Mouse (Mus musculus): ENCODE data around the gene Aff4. TPM values are rescaled to one million over a fixed set of nuclear protein-coding genes. Genes with fewer than 3 reads are reported as not detected.

Aff4 gene
- polyA plus RNA-seq, 1 experiment from 2014 or later = 20.4 TPM

- 77% methylated on average over 13 of the region's 13 CpGs for WGBS
- Histone ChIP-seq H3K27me3 (replicated peaks; ENCODE audit: control insufficient read depth, insufficient read depth, low read length) (no peaks in the 10 kb centered on the region), H3K4me2 (ENCODE audit: low read depth, low read length) (no peak overlapping the region), H3K4me3 (ENCODE audit: low read length) (no peak overlapping the region), H3K36me3 (ENCODE audit: control insufficient read depth, insufficient read depth, low read length) (no peaks in the 10 kb centered on the region), H3K9me3 (ENCODE audit: control insufficient read depth, low read length) (no peaks in the 10 kb centered on the region), H3K27ac (ENCODE audit: low read length) (no peak overlapping the region), H3K4me1 (ENCODE audit: control insufficient read depth, insufficient read depth, low read length) (peaks cover 17% of the 10 kb centered on the region), H3K9ac (ENCODE audit: low read depth, low read length) (no peak overlapping the region)
- no peak for ATAC-seq
Measured at GRCm38 (mm10) chr11:53446183-53446582, 95.5 kb downstream of the Aff4 start.

DNA sequence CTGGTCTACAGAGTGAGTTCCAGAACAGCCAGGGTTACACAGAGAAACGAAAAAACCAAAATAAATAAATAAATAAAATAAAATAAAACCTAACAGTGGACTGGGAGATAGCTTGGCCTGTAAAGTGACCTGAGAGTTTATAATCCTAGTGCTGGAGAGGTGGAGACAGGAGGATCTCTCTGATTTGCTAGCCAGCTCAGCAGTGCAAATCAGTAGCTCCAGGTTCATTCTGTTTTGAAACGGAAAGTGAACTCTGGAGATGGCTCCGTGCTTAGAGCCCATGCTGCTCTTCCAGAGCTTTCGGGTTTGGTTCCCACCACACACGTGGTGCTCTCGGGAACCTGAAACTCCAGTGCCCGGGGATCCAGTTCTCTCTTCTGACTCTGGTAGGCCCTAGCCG lies 97.4 kb downstream of the Aff4 start:
- ATAC-seq = no peak

DNA sequence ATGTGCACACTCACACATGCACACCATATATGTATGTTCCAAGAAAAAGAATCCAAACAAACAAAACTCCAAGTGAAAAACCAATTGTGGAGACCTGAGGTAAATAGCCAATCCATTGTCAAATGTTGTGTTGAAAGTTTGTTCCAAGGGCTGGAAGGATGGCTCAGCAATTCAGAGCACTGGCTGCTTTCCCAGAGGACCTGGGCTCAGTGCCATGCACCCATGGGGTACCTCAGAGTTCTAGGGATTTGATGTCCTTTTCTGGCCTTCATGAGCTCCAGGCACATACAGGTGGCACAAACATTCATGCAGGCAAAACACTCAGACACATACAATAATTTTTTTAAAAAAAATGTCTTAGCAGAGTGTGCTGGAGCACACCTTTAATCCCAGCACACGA lies 97.9 kb downstream of the Aff4 start:
- 75% methylated on average over 1 of the region's 1 CpGs for WGBS
- H3K9ac ChIP-seq (ENCODE audit: low read depth, low read length) = no peak overlapping the region
- no peak for ATAC-seq
- no peaks in the 10 kb centered on the region for H3K36me3 ChIP-seq (ENCODE audit: control insufficient read depth, insufficient read depth, low read length)
- no peaks in the 10 kb centered on the region for H3K27me3 ChIP-seq (replicated peaks; ENCODE audit: control insufficient read depth, insufficient read depth, low read length)
- no peaks in the 10 kb centered on the region for H3K9me3 ChIP-seq (ENCODE audit: control insufficient read depth, low read length)
- no peak overlapping the region for H3K4me2 ChIP-seq (ENCODE audit: low read depth, low read length)
- no peak overlapping the region for H3K27ac ChIP-seq (ENCODE audit: low read length)
- H3K4me3 ChIP-seq (ENCODE audit: low read length) = no peak overlapping the region
- H3K4me1 ChIP-seq (ENCODE audit: control insufficient read depth, insufficient read depth, low read length) = peaks cover 14% of the 10 kb centered on the region

More for the DNA sequence above, 97.4 kb downstream of the Aff4 start:
- Histone ChIP-seq H3K4me1 (ENCODE audit: control insufficient read depth, insufficient read depth, low read length) (peaks cover 14% of the 10 kb centered on the region), H3K9me3 (ENCODE audit: control insufficient read depth, low read length) (no peaks in the 10 kb centered on the region), H3K27me3 (replicated peaks; ENCODE audit: control insufficient read depth, insufficient read depth, low read length) (no peaks in the 10 kb centered on the region), H3K27ac (ENCODE audit: low read length) (no peak overlapping the region), H3K4me2 (ENCODE audit: low read depth, low read length) (no peak overlapping the region), H3K36me3 (ENCODE audit: control insufficient read depth, insufficient read depth, low read length) (no peaks in the 10 kb centered on the region), H3K9ac (ENCODE audit: low read depth, low read length) (no peak overlapping the region), H3K4me3 (ENCODE audit: low read length) (no peak overlapping the region)
- WGBS = 87% methylated on average over 8 of the region's 8 CpGs

- H3K4me1 ChIP-seq (ENCODE audit: control insufficient read depth, insufficient read depth, low read length) = peaks cover 14% of the 10 kb centered on the region
- no peaks in the 10 kb centered on the region for H3K27me3 ChIP-seq (replicated peaks; ENCODE audit: control insufficient read depth, insufficient read depth, low read length)
- H3K9ac ChIP-seq (ENCODE audit: low read depth, low read length) = no peak overlapping the region
- H3K27ac ChIP-seq (ENCODE audit: low read length) = peak overlapping the region; percentile 77
- H3K36me3 ChIP-seq (ENCODE audit: control insufficient read depth, insufficient read depth, low read length) = no peaks in the 10 kb centered on the region
- H3K4me2 ChIP-seq (ENCODE audit: low read depth, low read length) = peak overlapping the region; percentile 30; the same call in 1 of the 2 replicates
- peak; percentile 82 for ATAC-seq
- no peak overlapping the region for H3K4me3 ChIP-seq (ENCODE audit: low read length)
- H3K9me3 ChIP-seq (ENCODE audit: control insufficient read depth, low read length) = no peaks in the 10 kb centered on the region
- 30% methylated on average over 15 of the region's 15 CpGs for WGBS
Measured at GRCm38 (mm10) chr11:53450070-53450705, 99.6 kb downstream of the Aff4 start.

GRCm38 (mm10) chr11:53451361-53451760 lies 100.7 kb downstream of the Aff4 start:
- H3K4me1 ChIP-seq (ENCODE audit: control insufficient read depth, insufficient read depth, low read length) = peaks cover 14% of the 10 kb centered on the region
- H3K9ac ChIP-seq (ENCODE audit: low read depth, low read length) = no peak overlapping the region
- no peaks in the 10 kb centered on the region for H3K36me3 ChIP-seq (ENCODE audit: control insufficient read depth, insufficient read depth, low read length)
- H3K4me3 ChIP-seq (ENCODE audit: low read length) = no peak overlapping the region
- no peak overlapping the region for H3K4me2 ChIP-seq (ENCODE audit: low read depth, low read length)
- H3K9me3 ChIP-seq (ENCODE audit: control insufficient read depth, low read length) = no peaks in the 10 kb centered on the region
- WGBS = 32% methylated on average over 2 of the region's 2 CpGs
- H3K27ac ChIP-seq (ENCODE audit: low read length) = peak overlapping the region; percentile 77
- H3K27me3 ChIP-seq (replicated peaks; ENCODE audit: control insufficient read depth, insufficient read depth, low read length) = no peaks in the 10 kb centered on the region
- peak; percentile 65 for ATAC-seq

DNA sequence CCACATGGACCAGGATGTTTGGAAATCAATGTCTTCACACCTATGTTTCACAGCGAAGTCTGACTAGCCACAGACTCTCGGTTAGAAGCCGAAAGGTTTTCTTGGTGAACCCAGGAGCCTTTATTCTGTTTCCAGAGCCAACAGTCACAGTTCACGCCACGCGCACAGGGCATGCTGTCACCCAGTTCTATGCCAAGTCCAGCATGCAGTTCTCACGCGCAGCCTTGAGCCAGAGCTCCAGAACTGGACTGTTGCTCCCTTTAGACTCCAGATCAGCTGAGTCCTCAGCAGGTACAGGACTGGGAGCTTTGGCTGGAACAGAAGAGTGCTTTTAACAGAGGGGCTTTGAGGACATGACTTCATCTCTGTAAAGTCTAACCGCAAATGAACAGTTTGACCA lies 101.8 kb downstream of the Aff4 start:
- Histone ChIP-seq H3K4me1 (ENCODE audit: control insufficient read depth, insufficient read depth, low read length) (peaks cover 14% of the 10 kb centered on the region), H3K9me3 (ENCODE audit: control insufficient read depth, low read length) (no peaks in the 10 kb centered on the region), H3K4me3 (ENCODE audit: low read length) (no peak overlapping the region), H3K27ac (ENCODE audit: low read length) (no peak overlapping the region), H3K36me3 (ENCODE audit: control insufficient read depth, insufficient read depth, low read length) (no peaks in the 10 kb centered on the region), H3K27me3 (replicated peaks; ENCODE audit: control insufficient read depth, insufficient read depth, low read length) (no peaks in the 10 kb centered on the region), H3K4me2 (ENCODE audit: low read depth, low read length) (no peak overlapping the region), H3K9ac (ENCODE audit: low read depth, low read length) (no peak overlapping the region)
- WGBS = 95% methylated on average over 9 of the region's 9 CpGs
- no peak for ATAC-seq

DNA sequence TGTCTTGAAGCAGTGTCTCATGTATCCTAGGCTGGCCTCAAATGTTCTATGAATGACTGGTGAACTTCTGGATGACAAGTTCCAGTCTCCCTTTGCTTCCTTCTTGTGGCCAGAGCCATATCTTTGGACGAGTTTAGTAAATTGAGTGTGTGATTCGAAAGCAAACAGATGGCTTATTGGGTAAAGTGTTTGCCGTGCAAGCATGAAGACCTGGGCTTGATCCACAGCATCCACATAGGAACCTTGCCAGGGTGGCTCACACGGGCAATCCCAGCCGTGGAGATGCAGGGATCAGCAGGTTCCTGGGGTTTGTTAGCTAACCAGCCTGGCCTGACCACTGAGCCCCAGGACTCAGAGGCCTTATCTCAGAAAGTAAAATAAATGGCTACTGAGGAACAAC lies 102.4 kb downstream of the Aff4 start:
- H3K36me3 ChIP-seq (ENCODE audit: control insufficient read depth, insufficient read depth, low read length) = no peaks in the 10 kb centered on the region
- peaks cover 14% of the 10 kb centered on the region for H3K4me1 ChIP-seq (ENCODE audit: control insufficient read depth, insufficient read depth, low read length)
- H3K27ac ChIP-seq (ENCODE audit: low read length) = no peak overlapping the region
- no peak overlapping the region for H3K4me2 ChIP-seq (ENCODE audit: low read depth, low read length)
- no peak overlapping the region for H3K9ac ChIP-seq (ENCODE audit: low read depth, low read length)
- H3K4me3 ChIP-seq (ENCODE audit: low read length) = no peak overlapping the region
- H3K9me3 ChIP-seq (ENCODE audit: control insufficient read depth, low read length) = no peaks in the 10 kb centered on the region
- no peaks in the 10 kb centered on the region for H3K27me3 ChIP-seq (replicated peaks; ENCODE audit: control insufficient read depth, insufficient read depth, low read length)
- 80% methylated on average over 5 of the region's 5 CpGs for WGBS
- no peak for ATAC-seq

GRCm38 (mm10) chr11:53456474-53457371 lies 106.1 kb downstream of the Aff4 start, which contains the start of the genes Gm10447 and Shroom1:
Gene Gm10447 (minus strand): TSS chr11:53457110.
Gene Shroom1 (plus strand): TSS chr11:53457205.
- Histone ChIP-seq H3K9ac (ENCODE audit: low read depth, low read length) (peak within 1 kb of the TSS; percentile 77), H3K4me1 (ENCODE audit: control insufficient read depth, insufficient read depth, low read length) (no peaks in the 10 kb centered on the region), H3K27ac (ENCODE audit: low read length) (no peak within 1 kb of the TSS), H3K4me2 (ENCODE audit: low read depth, low read length) (peak within 1 kb of the TSS; percentile 91), H3K9me3 (ENCODE audit: control insufficient read depth, low read length) (no peaks in the 10 kb centered on the region), H3K27me3 (replicated peaks; ENCODE audit: control insufficient read depth, insufficient read depth, low read length) (peaks cover 4% of the 10 kb centered on the region; the same call in 1 of the 2 replicates), H3K4me3 (ENCODE audit: low read length) (peak within 1 kb of the TSS; percentile 63), H3K36me3 (ENCODE audit: control insufficient read depth, insufficient read depth, low read length) (no peaks in the 10 kb centered on the region)
- peak; percentile 89 for ATAC-seq
- WGBS = 3% methylated on average over 42 of the region's 42 CpGs

DNA sequence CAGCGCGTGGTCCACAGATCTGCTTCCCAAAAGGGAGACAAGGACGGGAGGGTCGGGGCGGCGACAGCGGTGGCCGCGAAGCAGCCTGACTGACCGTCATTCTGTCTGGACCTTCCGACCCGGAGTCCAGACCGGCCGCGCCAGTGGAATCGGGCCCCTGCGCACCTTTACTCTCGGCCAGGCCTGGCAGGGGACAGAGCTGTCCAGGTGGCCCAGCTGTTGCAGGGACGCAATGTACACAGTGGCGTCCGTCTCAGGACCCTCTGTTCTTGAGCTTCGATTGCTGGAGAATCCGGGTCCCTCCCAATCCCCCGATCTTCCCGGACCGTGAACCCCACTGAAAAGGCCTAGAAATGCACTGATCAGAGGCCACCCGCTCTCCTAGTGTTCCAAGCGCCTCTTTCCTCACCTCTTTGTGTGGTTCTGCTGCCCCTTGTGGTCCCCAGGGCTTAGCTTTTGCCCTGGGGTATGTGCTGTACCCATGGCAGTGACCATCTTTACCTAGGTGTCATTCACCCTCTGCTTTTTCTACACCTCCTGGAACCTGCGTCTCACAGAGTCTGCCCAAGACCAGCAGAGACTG lies 106.8 kb downstream of the Aff4 start:
- ATAC-seq = peak; percentile 29
- WGBS = 10% methylated on average over 29 of the region's 29 CpGs
- H3K27me3 ChIP-seq (replicated peaks; ENCODE audit: control insufficient read depth, insufficient read depth, low read length) = peaks cover 10% of the 10 kb centered on the region
- H3K4me3 ChIP-seq (ENCODE audit: low read length) = peak overlapping the region; percentile 63
- no peak overlapping the region for H3K27ac ChIP-seq (ENCODE audit: low read length)
- H3K36me3 ChIP-seq (ENCODE audit: control insufficient read depth, insufficient read depth, low read length) = no peaks in the 10 kb centered on the region
- H3K9me3 ChIP-seq (ENCODE audit: control insufficient read depth, low read length) = no peaks in the 10 kb centered on the region
- H3K4me1 ChIP-seq (ENCODE audit: control insufficient read depth, insufficient read depth, low read length) = no peaks in the 10 kb centered on the region
- H3K4me2 ChIP-seq (ENCODE audit: low read depth, low read length) = peak overlapping the region; percentile 91
- H3K9ac ChIP-seq (ENCODE audit: low read depth, low read length) = peak overlapping the region; percentile 77
